Mouse (Mus musculus) neural tube, embryonic 11.5 days (tissue): ENCODE data around the gene Sult1a1. TPM values are rescaled to one million over a fixed set of nuclear protein-coding genes. Genes with fewer than 3 reads are reported as not detected.

Source experiments
- ATAC-seq: fragments of 200-750 bp; cut with Nextera tagmentation; 2 replicates; pipeline ENCODE4 v1.8.0; 2017; ENCODE audit warnings: moderate number of reproducible peaks, mild to moderate bottlenecking, moderate TSS enrichment, moderate library complexity; ENCODE audit not compliant: insufficient read depth, low FRiP score, low TSS enrichment
- DNase-seq: peaks from one replicate; pipeline ENCODE4 v3.0.0-alpha.2; 2015; ENCODE audit warnings: low spot score
- H3K27ac ChIP-seq: fragments of 300-500 bp; sonication (generic); 2 replicates; pipeline ENCODE4 v1.5.1; 2014; ENCODE audit warnings: low read depth, mild to moderate bottlenecking, low read length
- H3K27me3 ChIP-seq: fragments of 300-500 bp; sonication (generic); 2 replicates; pipeline ENCODE4 v1.6.1; 2014; ENCODE audit warnings: mild to moderate bottlenecking, low read length, mixed read lengths; ENCODE audit not compliant: control insufficient read depth, insufficient read depth
- H3K36me3 ChIP-seq: fragments of 300-500 bp; sonication (generic); 2 replicates; pipeline ENCODE4 v1.6.1; 2014; ENCODE audit warnings: mild to moderate bottlenecking, low read length, moderate library complexity, mixed read lengths; ENCODE audit not compliant: control insufficient read depth, insufficient read depth
- H3K4me1 ChIP-seq: fragments of 300-500 bp; sonication (generic); 2 replicates; pipeline ENCODE4 v1.6.1; 2014; ENCODE audit warnings: low read length, mixed read lengths; ENCODE audit not compliant: control insufficient read depth, insufficient read depth
- H3K4me2 ChIP-seq: fragments of 300-500 bp; sonication (generic); 2 replicates; pipeline ENCODE4 v1.6.1; 2014; ENCODE audit warnings: low read depth, mild to moderate bottlenecking, moderate library complexity
- H3K4me3 ChIP-seq: fragments of 300-500 bp; sonication (generic); 2 replicates; pipeline ENCODE4 v1.5.1; 2014; ENCODE audit warnings: low read depth, low read length
- H3K9ac ChIP-seq: fragments of 300-500 bp; sonication (generic); 2 replicates; pipeline ENCODE4 v1.6.1; 2014; ENCODE audit warnings: mild to moderate bottlenecking, low read length
- H3K9me3 ChIP-seq: fragments of 300-500 bp; sonication (generic); 2 replicates; pipeline ENCODE4 v1.6.1; 2016; ENCODE audit warnings: low read length; ENCODE audit not compliant: control insufficient read depth
- WGBS: fragments of 180-500 bp; shearing (Covaris S2); extraction: QIAGEN DNeasy Blood & Tissue Kit; methylation state at CpG from one replicate; pipeline ENCODE4 v1.1.7; 2014; 5-methylcytosine and 5-hydroxymethylcytosine counted together
- polyA plus RNA-seq: library from polyadenylated mRNA; unstranded; fragments of >200 nt; fragmentation: Nextera tagmentation; extraction: Ambion mirVana; gene quantifications from 2 replicates; pipeline ENCODE4 v1.2.1, GENCODE M21; 2014

Sult1a1 gene
- polyA plus RNA-seq, 1 experiment from 2014 or later: not detected

DNA sequence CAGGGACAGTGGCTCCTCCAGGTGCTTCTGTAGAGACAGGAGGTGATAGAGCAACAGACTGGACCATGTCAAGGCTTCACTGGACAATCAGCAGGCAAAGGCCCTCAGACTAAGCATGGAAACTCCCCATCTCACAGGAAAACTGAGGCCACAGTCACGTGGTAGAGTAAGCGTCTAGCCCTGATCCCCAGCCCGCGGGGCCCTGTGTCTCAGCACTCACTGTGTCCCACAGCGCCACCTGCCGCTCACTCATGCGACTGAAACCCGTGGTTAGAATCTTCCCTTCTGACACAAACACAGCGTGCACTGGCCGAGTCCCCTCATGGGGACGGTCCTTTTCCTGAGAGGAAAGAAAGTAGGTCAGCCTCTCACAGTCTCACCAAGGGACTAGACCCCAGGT is 24.8 kb upstream of the Sult1a1 start:
- Histone ChIP-seq H3K4me1 (peaks cover 19% of the 10 kb centered on the region), H3K9me3 (no peaks in the 10 kb centered on the region), H3K4me3 (no peak overlapping the region), H3K36me3 (no peaks in the 10 kb centered on the region), H3K27ac (no peak overlapping the region), H3K4me2 (no peak overlapping the region), H3K9ac (no peak overlapping the region), H3K27me3 (0 out of 2 replicates have a peak, but pooled peaks cover 5% of the 10 kb centered on the region)
- 1% methylated on average over 11 of the region's 11 CpGs for WGBS
- DNase-seq: peak; percentile 87
- ATAC-seq: peak; percentile 45; the same call in 1 of the 2 replicates

DNA sequence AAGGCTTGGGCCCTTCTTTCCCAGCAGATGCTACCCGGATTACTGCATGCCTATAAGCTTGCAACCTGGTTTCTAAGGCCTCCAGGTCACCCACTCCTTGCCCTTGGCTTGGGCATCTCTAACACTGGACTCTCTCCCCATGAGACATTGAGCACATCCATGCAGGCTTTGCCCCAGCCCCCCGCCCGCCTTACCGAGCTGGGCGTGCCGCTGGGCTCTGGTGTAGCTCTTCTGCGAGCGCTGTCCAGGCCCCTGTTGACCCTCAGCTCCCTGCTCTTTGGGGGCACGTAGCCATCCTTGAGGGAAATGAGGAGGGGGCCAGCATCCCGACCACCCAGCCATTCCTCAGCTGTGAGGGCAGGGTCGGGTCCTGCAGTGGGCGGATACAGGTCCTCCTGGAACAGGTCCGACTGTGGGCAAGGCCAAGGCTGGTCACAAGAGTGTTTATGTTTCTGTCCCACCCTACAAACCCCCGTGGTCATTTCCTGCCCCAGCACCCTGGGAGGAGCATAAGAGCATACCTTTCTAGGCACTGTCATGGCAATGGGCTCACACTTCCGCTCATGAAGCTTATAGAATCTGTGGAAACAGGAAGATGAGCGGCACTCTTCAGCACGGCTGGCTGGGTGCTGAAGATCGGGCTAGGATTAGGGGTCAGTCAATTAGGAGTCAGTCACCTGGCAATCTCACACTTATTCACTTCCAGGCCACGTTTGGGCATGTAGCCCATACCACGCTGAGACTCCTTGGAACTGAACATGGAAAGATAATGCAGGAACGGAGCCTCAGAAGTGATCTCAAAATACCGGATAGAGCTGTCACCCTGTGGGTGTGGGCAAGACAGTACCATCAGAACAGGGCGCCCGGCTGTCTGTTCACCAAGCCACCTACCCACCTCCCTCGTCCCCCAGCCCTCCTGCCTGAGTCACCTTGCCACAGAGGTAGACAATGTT is 24.1 kb upstream of the Sult1a1 start:
- H3K4me1 ChIP-seq: peaks cover 19% of the 10 kb centered on the region

DNA sequence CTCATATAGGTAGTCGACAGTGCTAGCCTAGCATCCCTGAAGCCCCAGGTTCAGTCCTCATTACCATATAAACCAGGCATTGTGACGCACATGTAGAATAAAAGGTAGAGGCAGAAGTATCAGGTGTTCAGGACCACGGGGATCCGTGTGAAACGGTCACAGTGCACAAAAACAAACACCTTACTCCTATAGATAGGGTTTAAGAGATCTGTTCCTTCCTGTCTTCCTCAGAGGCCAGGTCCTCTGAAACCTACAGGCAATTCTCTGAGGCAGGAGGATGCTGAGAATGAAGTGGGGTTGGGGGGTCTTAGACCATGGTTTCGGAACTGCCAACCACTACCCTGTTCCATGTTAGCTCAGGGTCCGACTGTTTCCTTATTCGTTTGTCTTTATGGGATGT is 21.6 kb upstream of the Sult1a1 start:
- no peak for ATAC-seq
- no peak overlapping the region for H3K4me2 ChIP-seq
- 95% methylated on average over 8 of the region's 8 CpGs for WGBS

More for the DNA sequence above, 24.1 kb upstream of the Sult1a1 start:
- no peaks in the 10 kb centered on the region for H3K9me3 ChIP-seq
- ATAC-seq: no peak
- H3K27me3 ChIP-seq: 0 out of 2 replicates have a peak, but pooled peaks cover 5% of the 10 kb centered on the region
- H3K9ac ChIP-seq: no peak overlapping the region
- H3K4me3 ChIP-seq: no peak overlapping the region
- 84% methylated on average over 25 of the region's 25 CpGs for WGBS
- H3K36me3 ChIP-seq: no peaks in the 10 kb centered on the region
- no peak overlapping the region for H3K27ac ChIP-seq
- DNase-seq: no peak
- no peak overlapping the region for H3K4me2 ChIP-seq

DNA sequence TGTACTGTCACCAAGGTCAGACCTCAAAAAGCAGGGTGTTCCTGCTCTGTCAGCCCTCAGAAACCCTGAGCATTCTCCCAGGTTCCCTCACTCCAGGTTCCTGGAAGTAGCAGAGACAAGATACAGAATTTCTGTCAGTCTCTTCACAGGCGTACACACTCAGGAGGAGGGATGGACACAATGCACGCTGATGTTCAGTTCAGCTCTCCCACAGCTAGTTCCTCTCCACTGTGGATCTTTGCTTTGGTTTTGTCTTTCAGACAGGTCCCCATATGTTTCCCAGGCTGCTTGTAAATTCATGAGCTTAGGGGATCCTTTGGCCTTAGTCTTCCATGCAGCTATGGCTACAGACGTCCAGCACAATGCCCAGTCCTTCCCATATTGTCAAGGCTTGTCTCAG is 20.7 kb upstream of the Sult1a1 start:
- no peaks in the 10 kb centered on the region for H3K27me3 ChIP-seq
- H3K9me3 ChIP-seq: no peaks in the 10 kb centered on the region
- no peak for ATAC-seq
- peak overlapping the region; percentile 95 for H3K4me2 ChIP-seq
- no peaks in the 10 kb centered on the region; the same call in 1 of the 2 replicates for H3K36me3 ChIP-seq
- peak overlapping the region; percentile 83 for H3K4me3 ChIP-seq
- DNase-seq: no peak
- peaks cover 7% of the 10 kb centered on the region for H3K4me1 ChIP-seq
- peak overlapping the region; percentile 74 for H3K9ac ChIP-seq
- 82% methylated on average over 3 of the region's 3 CpGs for WGBS
- H3K27ac ChIP-seq: no peak overlapping the region

More for the DNA sequence above, 21.6 kb upstream of the Sult1a1 start:
- Histone ChIP-seq H3K9ac (no peak overlapping the region), H3K27me3 (no peaks in the 10 kb centered on the region), H3K36me3 (no peaks in the 10 kb centered on the region), H3K4me3 (no peak overlapping the region), H3K4me1 (peaks cover 7% of the 10 kb centered on the region), H3K9me3 (no peaks in the 10 kb centered on the region), H3K27ac (no peak overlapping the region)
- DNase-seq: no peak

DNA sequence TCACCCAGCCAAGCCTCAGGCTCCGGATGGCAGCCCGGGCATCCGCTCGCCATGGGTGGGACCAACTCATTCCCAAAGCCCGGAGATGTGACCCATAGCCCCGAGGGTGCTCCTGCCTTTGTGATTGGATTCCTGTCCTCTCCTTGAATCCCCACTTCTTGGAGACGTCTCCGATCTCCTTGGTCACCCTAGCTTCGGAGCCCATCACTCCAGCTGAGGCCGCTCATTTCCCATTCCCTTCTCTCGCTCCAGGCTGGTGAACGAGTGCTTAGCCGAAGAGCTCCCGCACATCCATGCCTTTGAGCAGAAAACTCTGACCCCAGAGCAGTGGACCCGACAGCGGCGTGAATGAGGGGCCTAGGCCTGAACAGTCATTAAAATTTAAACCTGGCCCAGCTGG is 20.1 kb upstream of the Sult1a1 start:
- ATAC-seq: no peak
- no peak for DNase-seq
- peak overlapping the region; percentile 74 for H3K9ac ChIP-seq
- H3K4me1 ChIP-seq: peaks cover 7% of the 10 kb centered on the region
- H3K4me3 ChIP-seq: peak overlapping the region; percentile 83
- WGBS: 5% methylated on average over 17 of the region's 17 CpGs
- H3K36me3 ChIP-seq: peaks cover 2% of the 10 kb centered on the region; the same call in 1 of the 2 replicates
- H3K27ac ChIP-seq: no peak overlapping the region
- H3K9me3 ChIP-seq: no peaks in the 10 kb centered on the region
- peak overlapping the region; percentile 95 for H3K4me2 ChIP-seq
- H3K27me3 ChIP-seq: no peaks in the 10 kb centered on the region

DNA sequence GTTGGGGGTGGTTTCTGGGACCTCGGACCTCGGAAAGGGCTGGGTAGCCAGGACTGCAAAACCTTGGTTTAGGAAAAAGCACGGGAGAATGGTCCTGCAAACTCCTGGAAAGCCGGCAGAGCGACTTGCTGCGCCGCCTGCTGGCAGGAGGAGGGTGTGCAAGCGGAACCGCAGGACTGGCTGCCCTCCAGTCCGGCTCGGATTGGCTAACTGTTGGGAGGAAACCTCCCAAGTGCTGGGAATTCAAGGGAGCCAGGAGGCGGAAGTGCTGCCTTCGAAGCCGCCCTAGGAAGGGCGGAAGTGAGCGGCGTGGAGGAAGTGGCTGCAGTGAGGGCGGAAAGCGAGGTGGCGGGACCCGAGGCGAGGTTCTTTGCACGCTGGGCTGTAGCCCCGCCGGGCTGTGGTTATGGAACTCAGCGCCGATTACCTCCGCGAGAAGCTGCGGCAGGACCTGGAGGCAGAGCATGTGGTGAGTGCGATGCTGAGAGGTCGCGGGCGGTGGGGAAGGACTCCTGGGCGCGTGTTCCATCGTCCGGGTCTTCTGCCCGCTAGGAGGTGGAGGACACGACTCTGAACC is 19.5 kb upstream of the Sult1a1 start, which contains the start of gene Slx1b:
Slx1b (minus strand) TSS at position 154 of the 577 bp plus-strand sequence.
- peaks cover 7% of the 10 kb centered on the region for H3K4me1 ChIP-seq
- peak within 1 kb of the TSS; percentile 95 for H3K4me2 ChIP-seq
- DNase-seq (peak; percentile 97), ATAC-seq (peak; percentile 94)
- H3K27me3 ChIP-seq: no peaks in the 10 kb centered on the region
- peaks cover 2% of the 10 kb centered on the region; the same call in 1 of the 2 replicates for H3K36me3 ChIP-seq
- H3K9me3 ChIP-seq: no peaks in the 10 kb centered on the region
- H3K9ac ChIP-seq: peak within 1 kb of the TSS; percentile 85
- peak within 1 kb of the TSS; percentile 83 for H3K4me3 ChIP-seq
- H3K27ac ChIP-seq: peak within 1 kb of the TSS; percentile 92
- WGBS: under 1% methylated on average over 40 of the region's 40 CpGs

DNA sequence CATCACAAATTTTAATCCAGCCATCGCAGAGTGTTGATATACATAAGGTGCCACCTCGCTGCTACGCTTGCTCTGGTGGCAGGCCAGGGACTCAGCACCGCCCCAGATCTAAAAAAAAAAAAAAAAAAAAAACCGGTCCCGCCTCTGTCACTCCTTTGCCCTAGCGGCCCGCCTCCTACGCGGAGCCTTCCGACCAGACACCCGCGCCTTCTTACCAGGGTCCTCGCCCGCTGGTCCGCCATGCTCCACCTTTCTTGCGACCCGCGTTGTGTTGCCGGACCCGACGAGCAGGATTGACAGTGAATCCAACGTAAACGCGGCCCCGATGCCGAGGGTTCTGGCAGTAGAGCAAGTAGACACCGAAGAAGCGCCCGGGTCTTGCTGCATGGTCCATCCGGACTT is 19.0 kb upstream of the Sult1a1 start, which contains the start of gene Bola2:
Bola2 (plus strand) TSS at position 192 of the 402 bp plus-strand sequence.
- Histone ChIP-seq H3K9ac (peak within 1 kb of the TSS; percentile 85), H3K9me3 (no peaks in the 10 kb centered on the region), H3K4me2 (peak within 1 kb of the TSS; percentile 95), H3K4me1 (peaks cover 7% of the 10 kb centered on the region), H3K4me3 (peak within 1 kb of the TSS; percentile 83), H3K27me3 (no peaks in the 10 kb centered on the region), H3K36me3 (peaks cover 2% of the 10 kb centered on the region; the same call in 1 of the 2 replicates), H3K27ac (peak within 1 kb of the TSS; percentile 92)
- DNase-seq (no peak), ATAC-seq (peak; percentile 61)
- under 1% methylated on average over 31 of the region's 31 CpGs for whole genome bisulfite sequencing

DNA sequence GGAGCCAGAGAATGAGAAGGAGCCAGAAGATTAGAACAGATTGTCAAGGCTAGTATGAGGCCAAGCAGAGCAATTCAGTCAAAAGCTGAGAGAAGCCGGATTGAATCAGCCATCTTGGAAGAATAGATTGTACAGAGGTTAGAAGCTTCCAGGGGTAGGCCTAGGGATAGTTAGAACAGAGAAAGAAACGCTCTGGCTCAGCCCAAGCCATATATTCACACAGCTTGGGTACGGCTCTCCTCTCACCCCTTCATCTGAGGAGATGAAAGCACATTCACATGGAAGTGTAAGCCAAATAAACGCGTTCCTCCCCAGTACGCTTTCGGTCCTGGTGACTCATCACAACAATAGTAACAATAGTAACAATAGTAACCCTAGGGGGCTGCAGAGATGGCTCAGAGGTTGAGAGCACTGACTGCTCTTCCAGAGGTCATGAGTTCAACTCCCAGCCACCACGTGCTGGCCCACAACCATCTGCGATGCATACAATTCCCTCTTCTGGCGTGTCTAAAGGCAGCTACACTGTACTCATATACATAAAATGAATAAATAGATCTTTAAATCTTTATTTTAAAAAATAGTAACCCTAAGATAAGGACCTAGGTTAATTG is 18.3 kb upstream of the Sult1a1 start:
- WGBS: 21% methylated on average over 10 of the region's 10 CpGs
- Histone ChIP-seq H3K9ac (no peak overlapping the region), H3K36me3 (peaks cover 4% of the 10 kb centered on the region; the same call in 1 of the 2 replicates), H3K4me2 (peak overlapping the region; percentile 95), H3K9me3 (no peaks in the 10 kb centered on the region), H3K4me3 (peak overlapping the region; percentile 83), H3K27ac (peak overlapping the region; percentile 92; the same call in 1 of the 2 replicates), H3K27me3 (no peaks in the 10 kb centered on the region), H3K4me1 (peaks cover 7% of the 10 kb centered on the region)
- DNase-seq (no peak), ATAC-seq (no peak)
